Comparison of ENCODE assay signal across 13 mouse cellular contexts in the genomic region with DNA sequence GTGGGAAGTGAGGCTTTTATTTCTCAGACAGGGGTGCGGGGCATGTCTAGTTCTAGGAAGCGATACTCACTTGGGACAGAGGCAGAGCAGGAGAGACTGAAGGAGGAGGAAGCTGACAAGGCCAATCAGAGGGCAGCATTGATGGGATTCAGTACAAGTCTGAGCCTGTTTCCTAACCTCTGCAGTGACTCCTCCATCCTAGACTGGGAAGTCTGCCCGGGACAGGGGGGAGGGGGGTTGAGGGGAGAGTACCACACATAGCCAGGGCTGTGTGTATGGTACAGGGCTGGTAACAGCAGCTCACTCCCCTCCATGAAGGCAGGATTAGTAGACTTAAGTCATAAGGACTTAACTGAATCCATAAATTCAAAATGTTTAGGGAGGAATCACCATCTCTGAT. TPM values are rescaled to one million over a fixed set of nuclear protein-coding genes. Genes with fewer than 3 reads are reported as not detected.
DNase-seq lines count a peak whose midpoint lies in the region; ATAC-seq and TF ChIP-seq lines count a peak whose summit lies in the region.
"Had no signal": no experiment of that assay in that cellular context is flagged by ENCODE, and none has a peak within 500 bp of the region (broad histone marks: within the 10 kb centered on the region; RNA-seq: fewer than 3 reads in every experiment).

No protein-coding gene starts in this region.

- peak; percentile 67; the same call in 1 of the 2 replicates for ATAC-seq in heart, embryonic 15.5 days (replicated peaks; ENCODE audit: insufficient number of reproducible peaks, insufficient read depth, low FRiP score, low read depth)
- ATAC-seq in inflammation-experienced regulatory T-cells, adult 6 months, result no peak
- no peak for ATAC-seq in midbrain, embryonic 11.5 days (ENCODE audit: low FRiP score)

- no peak for TF ChIP-seq CTCF in kidney, adult 2 months (conservative IDR thresholded peaks at IDR 0.05; ENCODE audit: insufficient read depth, insufficient read length, low read depth, low read length)

- TF ChIP-seq POLR2A in kidney, adult 2 months (IDR thresholded peaks at IDR 0.05; ENCODE audit: low read depth, low read length), result no peak

- H3K27me3 ChIP-seq in heart, embryonic 15.5 days, result no peaks in the 10 kb centered on the region
- peaks cover 9% of the 10 kb centered on the region for H3K27me3 ChIP-seq in heart, embryonic 10.5 days (ENCODE audit: insufficient read depth, poor library complexity, severe bottlenecking)
- no peaks in the 10 kb centered on the region for H3K27me3 ChIP-seq in kidney, adult 2 months (replicated peaks; ENCODE audit: control insufficient read depth, insufficient read depth, low read length)
- H3K27me3 ChIP-seq in embryonic facial prominence, embryonic 10.5 days (replicated peaks; ENCODE audit: low read depth, poor library complexity, severe bottlenecking), result no peaks in the 10 kb centered on the region; the same call in 1 of the 2 replicates
- no peaks in the 10 kb centered on the region for H3K27me3 ChIP-seq in midbrain, embryonic 11.5 days (ENCODE audit: control insufficient read depth, insufficient read depth, low read length)

- no peak for DNase-seq in heart, embryonic 10.5 days (ENCODE audit: low spot score)
- DNase-seq in kidney, postnatal 10 days, result peak; percentile 44
- DNase-seq in kidney, adult 2 months, result no peak
- peak; percentile 34 for DNase-seq in embryonic facial prominence, embryonic 10.5 days (ENCODE audit: low spot score)
- peak; percentile 12 to 66 for DNase-seq in kidney, postnatal 25 days
- no peak for DNase-seq in midbrain, embryonic 11.5 days (ENCODE audit: low spot score, missing footprints)
- DNase-seq: cerebellum, postnatal 14 days; lung, adult 2 months had no signal

- H3K36me3 ChIP-seq in heart, embryonic 15.5 days, result no peaks in the 10 kb centered on the region
- no peaks in the 10 kb centered on the region for H3K36me3 ChIP-seq in heart, embryonic 10.5 days
- no peaks in the 10 kb centered on the region for H3K36me3 ChIP-seq in kidney, adult 2 months (ENCODE audit: control insufficient read depth, insufficient read depth, low read length)
- H3K36me3 ChIP-seq in embryonic facial prominence, embryonic 10.5 days (replicated peaks), result no peaks in the 10 kb centered on the region
- no peaks in the 10 kb centered on the region for H3K36me3 ChIP-seq in midbrain, embryonic 11.5 days (ENCODE audit: control insufficient read depth, insufficient read depth, low read length)
- H3K36me3 ChIP-seq: heart, embryonic 13.5 days; midbrain, embryonic 12.5 days had no signal

- H3K9ac ChIP-seq in heart, embryonic 15.5 days, result no peak overlapping the region
- no peak overlapping the region for H3K9ac ChIP-seq in midbrain, embryonic 11.5 days (ENCODE audit: low read length)
- H3K9ac ChIP-seq: heart, embryonic 13.5 days; midbrain, embryonic 12.5 days had no signal

- H3K27ac ChIP-seq in heart, embryonic 15.5 days, result no peak overlapping the region
- H3K27ac ChIP-seq in heart, embryonic 10.5 days, result no peak overlapping the region
- no peak overlapping the region for H3K27ac ChIP-seq in kidney, adult 2 months (ENCODE audit: insufficient read depth, low read depth, low read length)
- 0 out of 2 replicates have a peak overlapping the region, but pooled peaks have one; percentile 44 for H3K27ac ChIP-seq in embryonic facial prominence, embryonic 10.5 days (replicated peaks)
- H3K27ac ChIP-seq in midbrain, embryonic 11.5 days (ENCODE audit: low read depth, low read length), result no peak overlapping the region
- H3K27ac ChIP-seq: midbrain, embryonic 12.5 days had no signal

- H3K4me3 ChIP-seq in heart, embryonic 15.5 days, result no peak overlapping the region
- no peak overlapping the region for H3K4me3 ChIP-seq in heart, embryonic 10.5 days
- no peak overlapping the region for H3K4me3 ChIP-seq in kidney, adult 2 months (ENCODE audit: insufficient read depth, low read depth, low read length)
- no peak overlapping the region for H3K4me3 ChIP-seq in embryonic facial prominence, embryonic 10.5 days
- no peak overlapping the region for H3K4me3 ChIP-seq in midbrain, embryonic 11.5 days (ENCODE audit: low read depth, low read length)
- H3K4me3 ChIP-seq: heart, embryonic 13.5 days; midbrain, embryonic 12.5 days had no signal

- no peaks in the 10 kb centered on the region for H3K9me3 ChIP-seq in heart, embryonic 15.5 days (replicated peaks)
- H3K9me3 ChIP-seq in heart, embryonic 10.5 days, result no peaks in the 10 kb centered on the region
- no peaks in the 10 kb centered on the region for H3K9me3 ChIP-seq in embryonic facial prominence, embryonic 10.5 days
- H3K9me3 ChIP-seq in midbrain, embryonic 11.5 days (ENCODE audit: control insufficient read depth, low read length), result no peaks in the 10 kb centered on the region
- H3K9me3 ChIP-seq: heart, embryonic 13.5 days; midbrain, embryonic 12.5 days had no signal

- H3K4me1 ChIP-seq in heart, embryonic 15.5 days (replicated peaks), result peaks cover 17% of the 10 kb centered on the region
- H3K4me1 ChIP-seq in heart, embryonic 10.5 days, result peaks cover 20% of the 10 kb centered on the region
- H3K4me1 ChIP-seq in kidney, adult 2 months (ENCODE audit: control insufficient read depth, insufficient read depth, low read length), result no peaks in the 10 kb centered on the region
- peaks cover 22% of the 10 kb centered on the region for H3K4me1 ChIP-seq in embryonic facial prominence, embryonic 10.5 days
- H3K4me1 ChIP-seq in midbrain, embryonic 11.5 days (ENCODE audit: control insufficient read depth, insufficient read depth, low read length), result no peaks in the 10 kb centered on the region
- H3K4me1 ChIP-seq: midbrain, embryonic 12.5 days had no signal

- H3K4me2 ChIP-seq in heart, embryonic 15.5 days, result no peak overlapping the region
- no peak overlapping the region for H3K4me2 ChIP-seq in midbrain, embryonic 11.5 days
- H3K4me2 ChIP-seq: heart, embryonic 13.5 days; midbrain, embryonic 12.5 days had no signal

- WGBS in heart, embryonic 15.5 days, result 65% methylated on average over 3 of the region's 3 CpGs
- WGBS in heart, embryonic 10.5 days, result 70% methylated on average over 3 of the region's 3 CpGs
- 54% methylated on average over 3 of the region's 3 CpGs for WGBS in kidney, adult 2 months
- 65% methylated on average over 3 of the region's 3 CpGs for WGBS in embryonic facial prominence, embryonic 10.5 days
- WGBS in midbrain, embryonic 11.5 days, result 83% methylated on average over 3 of the region's 3 CpGs

RNA-seq across cellular contexts. Expression of a gene that starts 20.7 kb away (rescaled TPM):
- 0.20 and 0.52 TPM in 2 replicates for polyA plus RNA-seq in heart, embryonic 15.5 days (2015; fragmentation: Nextera tagmentation; extraction: Ambion mirVana)
- polyA plus RNA-seq in heart, embryonic 10.5 days (2016; fragmentation: Nextera tagmentation; extraction: Ambion mirVana), result 0.05 TPM in 1 of 2 replicates, not detected in the other
- polyA plus RNA-seq in kidney, adult 2 months (2012; rRNA removed), result 0.10 and 1.5 TPM in 2 replicates
- not detected in 2 replicates for polyA plus RNA-seq in embryonic facial prominence, embryonic 10.5 days (2016; fragmentation: Nextera tagmentation; extraction: Ambion mirVana)
- polyA plus RNA-seq in inflammation-experienced regulatory T-cells, adult 6 months (2017; shearing (Covaris generic)), result not detected
- polyA plus RNA-seq in midbrain, embryonic 11.5 days (2014; fragmentation: Nextera tagmentation; extraction: Ambion mirVana), result 0.04 and 0.11 TPM in 2 replicates

RNA-seq across cellular contexts. Expression of a gene that starts 52.3 kb away (rescaled TPM):
- 0.06 TPM in 2 replicates for polyA plus RNA-seq in heart, embryonic 15.5 days (2015; fragmentation: Nextera tagmentation; extraction: Ambion mirVana)
- polyA plus RNA-seq in heart, embryonic 10.5 days (2016; fragmentation: Nextera tagmentation; extraction: Ambion mirVana), result 0.13 TPM in 1 of 2 replicates, not detected in the other
- 3.0 and 4.1 TPM in 2 replicates for polyA plus RNA-seq in kidney, adult 2 months (2012; rRNA removed)
- 0.07 TPM in 1 of 2 replicates, not detected in the other for polyA plus RNA-seq in embryonic facial prominence, embryonic 10.5 days (2016; fragmentation: Nextera tagmentation; extraction: Ambion mirVana)
- polyA plus RNA-seq in inflammation-experienced regulatory T-cells, adult 6 months (2017; shearing (Covaris generic)), result not detected
- polyA plus RNA-seq in midbrain, embryonic 11.5 days (2014; fragmentation: Nextera tagmentation; extraction: Ambion mirVana), result not detected in 2 replicates
- polyA plus RNA-seq: heart, embryonic 13.5 days; limb, embryonic 11.5 days; midbrain, embryonic 12.5 days had no signal

Comparison
In these comparisons a context has a peak if more than half of its experiments do, and no peak if none do; other contexts are left out.
1. DNase-seq: peak in kidney, postnatal 10 days (single experiment), embryonic facial prominence, embryonic 10.5 days (single experiment) and kidney, postnatal 25 days (2 of 2); none in heart, embryonic 10.5 days (single experiment), kidney, adult 2 months (single experiment) and midbrain, embryonic 11.5 days (single experiment).